Mouse (Mus musculus) inflammation-experienced regulatory T-cells (primary cell): Measurements from ENCODE around the gene Pus10. TPM values are rescaled to one million over a fixed set of nuclear protein-coding genes. Genes with fewer than 3 reads are reported as not detected.

ENCODE experiments used
- polyA plus RNA-seq, 2 experiments: library from polyadenylated mRNA; unstranded; fragments of 100-300 nt; shearing (Covaris generic); gene quantifications; one replicate each; pipeline ENCODE4 v1.2.1; 2017

The Pus10 gene
- polyA plus RNA-seq = 10 to 100 TPM; 13.0 to 22.4 TPM

DNA sequence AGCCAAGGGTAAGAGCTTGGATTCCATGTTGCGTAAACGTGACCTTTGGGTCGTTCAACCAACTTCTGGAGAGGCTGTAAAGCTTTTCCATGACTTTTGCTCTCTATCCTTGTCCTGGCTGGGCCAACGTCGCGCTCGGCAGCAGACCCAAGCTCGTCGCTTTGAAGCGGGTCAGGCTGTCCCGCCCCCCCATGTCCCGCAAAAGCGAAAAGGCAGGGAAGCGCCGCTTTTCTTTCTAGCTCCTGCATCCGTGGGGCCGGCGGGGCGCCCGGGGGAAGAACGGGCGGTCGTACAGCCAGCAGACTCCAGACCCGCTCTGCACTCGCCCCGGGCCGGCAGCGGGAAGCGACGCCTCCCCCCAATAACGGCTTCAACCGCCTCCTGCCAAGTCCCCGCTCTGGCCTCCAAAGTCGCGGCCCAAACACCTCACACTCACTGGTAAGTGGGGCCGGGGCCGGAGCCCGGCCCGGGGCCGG lies at the start of gene Pus10:
Pus10 (plus strand) TSS at position 364 of the 476 bp plus-strand sequence.

DNA sequence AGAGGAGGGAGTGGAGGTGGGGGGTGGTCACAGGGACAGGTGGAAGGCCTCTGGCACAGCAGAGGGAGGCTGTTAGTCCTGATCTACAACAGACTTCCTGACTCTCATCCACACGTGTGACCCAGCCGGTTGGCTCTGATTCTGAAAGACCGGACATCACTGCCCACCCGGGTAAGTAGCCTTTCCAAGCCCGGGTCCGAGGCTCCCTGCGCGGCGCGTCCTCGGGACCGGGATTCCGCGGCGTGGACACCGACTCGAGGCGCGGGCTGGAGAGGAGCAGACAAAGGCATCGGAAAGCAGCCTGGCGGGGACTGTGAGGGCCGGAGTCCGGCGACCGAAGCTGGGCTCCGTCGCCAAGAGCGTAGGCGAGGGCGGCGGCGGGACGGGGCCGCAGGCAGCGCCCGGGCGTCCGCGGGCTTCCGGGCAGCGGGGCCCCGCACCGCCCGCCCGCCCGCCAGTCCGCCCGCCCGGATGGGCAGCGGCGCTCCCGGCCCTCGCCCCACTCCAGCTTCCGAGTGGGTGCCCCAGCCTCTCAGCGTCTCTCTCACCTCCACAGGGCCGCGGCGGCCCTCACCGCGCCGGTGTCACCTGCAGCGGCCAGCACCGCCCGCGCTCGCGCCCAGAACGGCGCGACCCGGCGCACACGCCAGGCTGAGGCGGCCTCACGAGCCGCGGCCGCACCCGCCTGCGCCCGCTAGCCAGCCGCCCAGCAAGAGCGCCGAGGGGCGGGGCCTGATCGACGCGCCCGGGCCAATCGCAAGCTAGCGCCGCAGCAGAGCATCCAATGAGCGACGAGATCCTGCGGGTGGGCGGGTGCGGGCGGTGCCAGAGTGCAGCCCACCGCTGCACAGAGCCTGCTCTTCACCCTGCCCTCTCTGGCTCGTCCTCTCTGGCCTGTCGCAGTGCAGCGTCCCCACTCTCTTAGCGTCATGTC lies 32.3 kb upstream of the Pus10 start, which contains the start of gene 0610010F05Rik:
0610010F05Rik (minus strand) TSS at position 695 of the 934 bp plus-strand sequence.

DNA sequence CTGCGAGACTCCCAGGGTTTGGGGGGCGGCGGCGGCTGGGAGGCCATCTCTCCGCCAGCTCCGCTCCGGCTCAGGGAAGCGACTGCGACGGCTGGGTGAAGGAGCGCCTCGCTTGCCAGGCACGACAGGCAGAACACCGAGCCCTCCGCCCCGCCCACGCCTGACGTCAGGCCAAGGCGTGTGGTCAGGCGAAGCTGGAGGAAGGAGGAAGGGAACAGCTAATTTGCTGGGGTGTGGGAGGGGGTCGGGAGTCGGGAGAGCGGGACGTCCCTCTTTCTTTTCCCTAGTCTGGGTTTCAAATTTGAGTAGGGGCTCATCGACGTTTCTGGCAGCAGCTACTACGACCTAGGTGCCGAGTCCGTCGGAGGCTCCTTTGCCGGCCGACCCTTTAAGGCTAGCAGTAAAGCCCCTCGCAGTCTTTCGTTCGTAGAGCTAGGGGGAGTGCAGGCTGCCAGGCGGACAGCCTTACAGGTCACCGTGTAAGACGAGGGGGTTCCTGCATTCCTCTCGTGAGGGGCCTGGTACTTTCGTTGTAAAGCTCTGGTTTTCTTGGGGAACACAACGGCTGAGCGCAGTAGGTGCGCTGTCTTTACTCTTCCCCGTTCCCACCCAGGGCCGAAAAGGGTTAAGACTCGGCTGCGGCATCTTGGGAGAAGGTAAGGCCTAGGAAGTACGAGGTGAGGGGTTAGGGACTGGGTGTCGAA lies 476 bp downstream of the Pus10 start, which contains the start of gene Pex13:
Pex13 (minus strand) TSS at position 162 of the 704 bp plus-strand sequence.

DNA sequence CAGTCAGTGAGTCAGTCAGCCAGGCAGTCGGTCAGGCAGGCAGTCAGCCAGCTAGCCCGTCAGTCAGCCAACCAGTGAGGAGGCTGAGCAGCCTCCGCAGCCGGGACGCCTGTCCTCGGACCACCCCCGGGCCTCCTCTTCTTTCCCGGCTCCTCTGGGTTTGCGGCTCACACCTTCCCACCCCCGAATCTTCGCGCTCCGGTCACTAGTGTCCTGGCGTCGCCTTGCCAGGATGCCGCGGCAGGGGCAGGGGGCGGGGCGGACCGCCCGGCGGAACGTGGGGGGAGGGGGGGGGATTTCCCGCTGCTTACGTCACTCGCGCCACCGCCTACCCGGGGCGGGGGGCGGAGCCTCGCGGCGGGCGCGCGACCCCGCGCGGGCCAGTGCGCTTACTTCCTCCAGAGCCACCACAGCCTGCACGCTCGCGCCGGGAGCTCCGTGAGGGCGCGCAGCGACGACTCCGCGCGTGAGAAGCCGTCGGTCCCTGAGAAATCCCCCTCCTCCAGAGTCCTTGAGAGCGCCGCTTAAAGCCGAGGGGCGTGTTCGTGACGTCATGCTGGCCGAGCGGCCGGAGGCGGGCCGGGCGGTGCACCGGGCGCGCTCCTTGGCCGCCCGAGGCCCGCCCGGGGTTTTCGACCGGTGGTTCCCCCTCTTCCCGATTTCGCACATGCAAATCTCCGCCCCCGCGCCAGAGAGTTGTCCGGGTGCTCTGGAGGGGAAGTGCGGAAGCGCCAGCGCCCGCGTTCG lies 105.5 kb downstream of the Pus10 start, which contains the start of gene Rel:
Rel (minus strand) TSS at position 211 of the 747 bp plus-strand sequence.

Other genes with a start within 250 kb of the Pus10 start
- 10 to 100 TPM; 59.9 to 93.9 TPM for gene Ahsa2, start 167.6 kb upstream of the Pus10 start, polyA plus RNA-seq
- gene 1700093K21Rik, start 144.5 kb upstream of the Pus10 start, polyA plus RNA-seq = 1 to 10 TPM in 1 of 2 experiments, under 1 TPM in 1; 0.57 to 2.1 TPM
- 10 to 100 TPM in 1 of 2 experiments, 1 to 10 TPM in 1; 4.7 to 15.2 TPM for gene 0610010F05Rik, start 32.0 kb upstream of the Pus10 start, polyA plus RNA-seq
- gene Pex13, start 285 bp downstream of the Pus10 start, polyA plus RNA-seq = 10 to 100 TPM; 31.4 to 46.3 TPM
- gene Rel, start 105.3 kb downstream of the Pus10 start, polyA plus RNA-seq = 10 to 100 TPM; 17.9 to 29.2 TPM
- gene Papolg, start 229.6 kb downstream of the Pus10 start, polyA plus RNA-seq = 10 to 100 TPM; 43.9 to 46.0 TPM